Mouse (Mus musculus) right cerebral cortex, postnatal 25 days (tissue): ENCODE results near the gene Rdh13.

Experiments used
- DNase-seq: peaks from one replicate; pipeline ENCODE4 v3.0.0; 2022

The Rdh13 gene

GRCm38 (mm10) chr7:4445216-4445791, at the start of gene Rdh13:
TSS of gene Rdh13 (minus strand) at chr7:4445649.
- DNase-seq = peak; percentile 88

GRCm38 (mm10) chr7:4493991-4494390, 48.5 kb upstream of the Rdh13 start:
- no peak for DNase-seq

- DNase-seq = no peak
These were observed 47.1 kb upstream of the Rdh13 start for GRCm38 (mm10) chr7:4492284-4493224.

GRCm38 (mm10) chr7:4491308-4491707, 45.9 kb upstream of the Rdh13 start:
- no peak for DNase-seq

GRCm38 (mm10) chr7:4482281-4482680, 36.8 kb upstream of the Rdh13 start:
- DNase-seq = no peak

- peak; percentile 49 for DNase-seq
These were observed 34.2 kb upstream of the Rdh13 start for GRCm38 (mm10) chr7:4479674-4480073.

GRCm38 (mm10) chr7:4478796-4479291, 33.4 kb upstream of the Rdh13 start:
- no peak for DNase-seq

GRCm38 (mm10) chr7:4478021-4478795, 32.8 kb upstream of the Rdh13 start:
- DNase-seq = peak; percentile 61

GRCm38 (mm10) chr7:4473940-4474339, 28.5 kb upstream of the Rdh13 start:
- DNase-seq = no peak

- DNase-seq = peak; percentile 85
These were observed 25.7 kb upstream of the Rdh13 start for GRCm38 (mm10) chr7:4471179-4471555.

GRCm38 (mm10) chr7:4470275-4471178, 25.1 kb upstream of the Rdh13 start:
- peak; percentile 55 for DNase-seq

GRCm38 (mm10) chr7:4467801-4468200, 22.4 kb upstream of the Rdh13 start:
- DNase-seq = no peak

- DNase-seq = no peak
These were observed 18.9 kb upstream of the Rdh13 start for GRCm38 (mm10) chr7:4464194-4464824.

- no peak for DNase-seq
These were observed 15.4 kb upstream of the Rdh13 start, which contains the start of gene Eps8l1 for GRCm38 (mm10) chr7:4460576-4461434. TSS of gene Eps8l1 (plus strand) at chr7:4460674.

- no peak for DNase-seq
These were observed 7.2 kb upstream of the Rdh13 start for GRCm38 (mm10) chr7:4452644-4453043.

GRCm38 (mm10) chr7:4449211-4449610, 3.8 kb upstream of the Rdh13 start:
- DNase-seq = no peak

- DNase-seq = no peak
These were observed 3.0 kb upstream of the Rdh13 start for GRCm38 (mm10) chr7:4448439-4448838.

- DNase-seq = no peak
These were observed 1.7 kb upstream of the Rdh13 start for GRCm38 (mm10) chr7:4447138-4447537.

- DNase-seq = no peak
These were observed 4.9 kb downstream of the Rdh13 start for GRCm38 (mm10) chr7:4440549-4440948.

- no peak for DNase-seq
These were observed 7.7 kb downstream of the Rdh13 start for GRCm38 (mm10) chr7:4437721-4438120.

GRCm38 (mm10) chr7:4432026-4432425, 13.4 kb downstream of the Rdh13 start:
- no peak for DNase-seq
